Mouse (Mus musculus): ENCODE measurements around the gene Pdpn. TPM values are rescaled to one million over a fixed set of nuclear protein-coding genes. Genes with fewer than 3 reads are reported as not detected.

The Pdpn gene
- total RNA-seq, 2 experiments from 2014 or later: 14.2 to 19.7 TPM

GRCm38 (mm10) chr4:143241294-143241693 lies 58.1 kb downstream of the Pdpn start:
- DNase-seq (ENCODE audit: low spot score in 2 of 2): no peak

- no peak for DNase-seq (ENCODE audit: low spot score in 2 of 2)
Measured at GRCm38 (mm10) chr4:143239615-143240201, 59.7 kb downstream of the Pdpn start.

GRCm38 (mm10) chr4:143239117-143239516 lies 60.2 kb downstream of the Pdpn start:
- no peak for DNase-seq (ENCODE audit: low spot score in 2 of 2)

GRCm38 (mm10) chr4:143238241-143239031 lies 60.9 kb downstream of the Pdpn start:
- peak; percentile 25 to 53 for DNase-seq (ENCODE audit: low spot score in 2 of 2)

- no peak for DNase-seq (ENCODE audit: low spot score in 2 of 2)
Measured at GRCm38 (mm10) chr4:143231790-143232422, 67.5 kb downstream of the Pdpn start.

GRCm38 (mm10) chr4:143231110-143231509 lies 68.3 kb downstream of the Pdpn start:
- DNase-seq (ENCODE audit: low spot score in 2 of 2): no peak

GRCm38 (mm10) chr4:143227976-143228375 lies 71.4 kb downstream of the Pdpn start:
- no peak for DNase-seq (ENCODE audit: low spot score in 2 of 2)

- no peak for DNase-seq (ENCODE audit: low spot score in 2 of 2)
Measured at GRCm38 (mm10) chr4:143225886-143226285, 73.5 kb downstream of the Pdpn start.

- no peak for DNase-seq (ENCODE audit: low spot score in 2 of 2)
Measured at GRCm38 (mm10) chr4:143219316-143219751, 80.0 kb downstream of the Pdpn start.

- DNase-seq (ENCODE audit: low spot score in 2 of 2): no peak
Measured at GRCm38 (mm10) chr4:143218858-143219257, 80.5 kb downstream of the Pdpn start.

Other genes starting within 250 kb of the Pdpn start
- 10 to 100 TPM; 34.9 to 35.4 TPM for gene Prdm2, start 86.6 kb downstream of the Pdpn start, total RNA-seq (2021)
- gene Lrrc38, start 50.2 kb upstream of the Pdpn start, total RNA-seq (2021): under 1 TPM; 0.81 to 0.95 TPM
- gene Pramel1, start 94.9 kb upstream of the Pdpn start, total RNA-seq (2021): not detected
- 10 to 100 TPM in 1 of 2 experiments, 1 to 10 TPM in 1; 9.9 to 11.9 TPM for gene Pramef8, start 112.9 kb upstream of the Pdpn start, total RNA-seq (2021)
- gene Oog4, start 150.8 kb upstream of the Pdpn start, total RNA-seq (2021): not detected
- gene Gm13043, start 211.8 kb upstream of the Pdpn start, total RNA-seq (2021): not detected
- gene Gm13040, start 236.4 kb upstream of the Pdpn start, total RNA-seq (2021): not detected